Mouse (Mus musculus) hindbrain, embryonic 16.5 days (tissue): ENCODE measurements around the gene Vwa5b1. TPM values are rescaled to one million over a fixed set of nuclear protein-coding genes. Genes with fewer than 3 reads are reported as not detected.

Experiments used
- ATAC-seq: fragments of 200-750 bp; cut with Nextera tagmentation; 2 replicates; pipeline ENCODE4 v1.8.0; 2017; ENCODE audit warnings: moderate TSS enrichment, moderate library complexity
- H3K27ac ChIP-seq: fragments of 300-500 bp; sonication (generic); 2 replicates; pipeline ENCODE4 v1.5.1; 2014; ENCODE audit warnings: low read depth, mild to moderate bottlenecking, control low read depth, low read length, moderate library complexity
- H3K27me3 ChIP-seq: fragments of 300-500 bp; sonication (generic); replicated peaks from 2 replicates; pipeline ENCODE4 v1.6.1; 2014; ENCODE audit warnings: low read length; ENCODE audit not compliant: control insufficient read depth, insufficient read depth
- H3K36me3 ChIP-seq: fragments of 300-500 bp; sonication (generic); 2 replicates; pipeline ENCODE4 v1.6.1; 2014; ENCODE audit warnings: mild to moderate bottlenecking, low read length, moderate library complexity, mixed read lengths; ENCODE audit not compliant: control insufficient read depth, insufficient read depth
- H3K4me1 ChIP-seq: fragments of 300-500 bp; sonication (generic); 2 replicates; pipeline ENCODE4 v1.6.1; 2014; ENCODE audit warnings: low read depth, low read length; ENCODE audit not compliant: control insufficient read depth, insufficient read depth
- H3K4me2 ChIP-seq: fragments of 300-500 bp; sonication (generic); 2 replicates; pipeline ENCODE4 v1.6.1; 2014; ENCODE audit warnings: mild to moderate bottlenecking, low read length, control low read depth, moderate library complexity
- H3K4me3 ChIP-seq: fragments of 300-500 bp; sonication (generic); 2 replicates; pipeline ENCODE4 v1.5.1; 2014; ENCODE audit warnings: mild to moderate bottlenecking, low read length, control low read depth, moderate library complexity
- H3K9ac ChIP-seq: fragments of 300-500 bp; sonication (generic); 2 replicates; pipeline ENCODE4 v1.6.1; 2014; ENCODE audit warnings: low read depth, mild to moderate bottlenecking, control low read depth, low read length, moderate library complexity
- H3K9me3 ChIP-seq: fragments of 300-500 bp; sonication (generic); 2 replicates; pipeline ENCODE4 v1.6.1; 2014; ENCODE audit warnings: mild to moderate bottlenecking, low read length, moderate library complexity; ENCODE audit not compliant: control insufficient read depth
- WGBS: fragments of 180-500 bp; shearing (Covaris S2); extraction: QIAGEN DNeasy Blood & Tissue Kit; methylation state at CpG from one replicate; pipeline ENCODE4 v1.1.7; 2014; 5-methylcytosine and 5-hydroxymethylcytosine counted together
- polyA plus RNA-seq: library from polyadenylated mRNA; unstranded; fragments of >200 nt; fragmentation: Nextera tagmentation; extraction: Ambion mirVana; gene quantifications from 2 replicates; pipeline ENCODE4 v1.2.1, GENCODE M21; 2015

Gene Vwa5b1
- polyA plus RNA-seq, 1 experiment from 2014 or later, result 2.8 TPM

- H3K4me3 ChIP-seq, result no peak overlapping the region
- ATAC-seq, result no peak
- no peaks in the 10 kb centered on the region for H3K27me3 ChIP-seq
- no peaks in the 10 kb centered on the region for H3K36me3 ChIP-seq
- no peaks in the 10 kb centered on the region for H3K9me3 ChIP-seq
- no peak overlapping the region for H3K4me2 ChIP-seq
- no peaks in the 10 kb centered on the region for H3K4me1 ChIP-seq
- WGBS, result 83% methylated on average over 11 of the region's 11 CpGs
- no peak overlapping the region for H3K27ac ChIP-seq
- no peak overlapping the region for H3K9ac ChIP-seq
Measured at GRCm38 (mm10) chr4:138659936-138660602, 24.4 kb upstream of the Vwa5b1 start.

GRCm38 (mm10) chr4:138653056-138653455 lies 17.4 kb upstream of the Vwa5b1 start:
- Histone ChIP-seq H3K27ac (no peak overlapping the region), H3K36me3 (no peaks in the 10 kb centered on the region), H3K4me2 (no peak overlapping the region), H3K4me1 (no peaks in the 10 kb centered on the region; the same call in 1 of the 2 replicates), H3K4me3 (no peak overlapping the region), H3K9me3 (no peaks in the 10 kb centered on the region), H3K9ac (no peak overlapping the region), H3K27me3 (no peaks in the 10 kb centered on the region)
- 6% methylated on average over 6 of the region's 6 CpGs for WGBS
- peak; percentile 58; the same call in 1 of the 2 replicates for ATAC-seq

GRCm38 (mm10) chr4:138651881-138652280 lies 16.2 kb upstream of the Vwa5b1 start:
- no peaks in the 10 kb centered on the region; the same call in 1 of the 2 replicates for H3K4me1 ChIP-seq
- H3K27me3 ChIP-seq, result no peaks in the 10 kb centered on the region
- no peak overlapping the region for H3K9ac ChIP-seq
- no peak overlapping the region for H3K4me3 ChIP-seq
- no peak for ATAC-seq
- H3K27ac ChIP-seq, result no peak overlapping the region
- H3K4me2 ChIP-seq, result no peak overlapping the region
- H3K36me3 ChIP-seq, result no peaks in the 10 kb centered on the region
- H3K9me3 ChIP-seq, result no peaks in the 10 kb centered on the region
- WGBS, result 85% methylated on average over 4 of the region's 4 CpGs

- no peaks in the 10 kb centered on the region; the same call in 1 of the 2 replicates for H3K4me1 ChIP-seq
- H3K36me3 ChIP-seq, result no peaks in the 10 kb centered on the region
- H3K9me3 ChIP-seq, result no peaks in the 10 kb centered on the region
- no peak overlapping the region for H3K4me3 ChIP-seq
- no peaks in the 10 kb centered on the region for H3K27me3 ChIP-seq
- no peak overlapping the region for H3K27ac ChIP-seq
- 40% methylated on average over 3 of the region's 3 CpGs for WGBS
- no peak overlapping the region for H3K9ac ChIP-seq
- no peak for ATAC-seq
- no peak overlapping the region for H3K4me2 ChIP-seq
Measured at GRCm38 (mm10) chr4:138648096-138648635, 12.5 kb upstream of the Vwa5b1 start.

GRCm38 (mm10) chr4:138642272-138642671 lies 6.6 kb upstream of the Vwa5b1 start:
- Histone ChIP-seq H3K9me3 (peaks cover 6% of the 10 kb centered on the region), H3K4me2 (no peak overlapping the region), H3K9ac (no peak overlapping the region), H3K27ac (no peak overlapping the region), H3K4me3 (no peak overlapping the region), H3K27me3 (no peaks in the 10 kb centered on the region; the same call in 1 of the 2 replicates), H3K4me1 (no peaks in the 10 kb centered on the region; the same call in 1 of the 2 replicates), H3K36me3 (no peaks in the 10 kb centered on the region)
- 19% methylated on average over 4 of the region's 4 CpGs for WGBS
- ATAC-seq, result no peak

- WGBS, result 43% methylated on average over 4 of the region's 4 CpGs
- H3K4me2 ChIP-seq, result no peak overlapping the region
- peaks cover 13% of the 10 kb centered on the region for H3K4me1 ChIP-seq
- no peaks in the 10 kb centered on the region; the same call in 1 of the 2 replicates for H3K27me3 ChIP-seq
- H3K9me3 ChIP-seq, result no peaks in the 10 kb centered on the region; the same call in 1 of the 2 replicates
- H3K36me3 ChIP-seq, result no peaks in the 10 kb centered on the region
- H3K27ac ChIP-seq, result peak overlapping the region; percentile 24; the same call in 1 of the 2 replicates
- peak; percentile 30; the same call in 1 of the 2 replicates for ATAC-seq
- no peak overlapping the region for H3K9ac ChIP-seq
- H3K4me3 ChIP-seq, result no peak overlapping the region
Measured at GRCm38 (mm10) chr4:138636146-138636511, 445 bp upstream of the Vwa5b1 start.

- no peaks in the 10 kb centered on the region; the same call in 1 of the 2 replicates for H3K4me1 ChIP-seq
- H3K9me3 ChIP-seq, result no peaks in the 10 kb centered on the region
- no peaks in the 10 kb centered on the region for H3K27me3 ChIP-seq
- no peak overlapping the region for H3K4me2 ChIP-seq
- no peak overlapping the region for H3K4me3 ChIP-seq
- ATAC-seq, result no peak
- no peaks in the 10 kb centered on the region for H3K36me3 ChIP-seq
- H3K27ac ChIP-seq, result no peak overlapping the region
- H3K9ac ChIP-seq, result no peak overlapping the region
- WGBS, result 71% methylated on average over 5 of the region's 5 CpGs
Measured at GRCm38 (mm10) chr4:138628256-138628655, 7.4 kb downstream of the Vwa5b1 start.

- WGBS, result 10% methylated on average over 7 of the region's 8 CpGs
- Histone ChIP-seq H3K36me3 (no peaks in the 10 kb centered on the region), H3K4me3 (no peak overlapping the region), H3K4me1 (peaks cover 2% of the 10 kb centered on the region; the same call in 1 of the 2 replicates), H3K27me3 (no peaks in the 10 kb centered on the region), H3K27ac (no peak overlapping the region), H3K9ac (no peak overlapping the region), H3K9me3 (no peaks in the 10 kb centered on the region), H3K4me2 (no peak overlapping the region)
- ATAC-seq, result no peak
Measured at GRCm38 (mm10) chr4:138614454-138614853, 21.2 kb downstream of the Vwa5b1 start.

- H3K9me3 ChIP-seq, result no peaks in the 10 kb centered on the region
- peaks cover 14% of the 10 kb centered on the region for H3K4me1 ChIP-seq
- H3K27ac ChIP-seq, result no peak overlapping the region
- no peaks in the 10 kb centered on the region for H3K36me3 ChIP-seq
- H3K4me3 ChIP-seq, result no peak overlapping the region
- no peak overlapping the region for H3K4me2 ChIP-seq
- no peak for ATAC-seq
- no peak overlapping the region for H3K9ac ChIP-seq
- WGBS, result 66% methylated on average over 9 of the region's 9 CpGs
- H3K27me3 ChIP-seq, result 0 out of 2 replicates have a peak, but pooled peaks cover 2% of the 10 kb centered on the region
Measured at GRCm38 (mm10) chr4:138601926-138602325, 33.8 kb downstream of the Vwa5b1 start.
